Mouse (Mus musculus) C2C12 (cell line): Measurements from ENCODE around the gene Fam120b.

Experiments used
- CEBPB ChIP-seq: IDR thresholded peaks from one replicate; pipeline ENCODE4 v1.6.1; 2011; ENCODE audit warnings: low read depth, mild to moderate bottlenecking, control low read depth, moderate library complexity
- CTCF ChIP-seq: IDR thresholded peaks from one replicate; pipeline ENCODE4 v1.5.1; 2011; ENCODE audit not compliant: control insufficient read depth, insufficient read depth, insufficient read length
- FOSL1 ChIP-seq: IDR thresholded peaks from one replicate; pipeline ENCODE4 v1.8.0; 2011; ENCODE audit warnings: mild to moderate bottlenecking, low read length; ENCODE audit not compliant: poor library complexity, insufficient read depth, severe bottlenecking
- MAX ChIP-seq: IDR thresholded peaks from one replicate; pipeline ENCODE4 v1.6.1; 2011; ENCODE audit warnings: mild to moderate bottlenecking, control low read depth
- MYOD1 ChIP-seq: IDR thresholded peaks from one replicate; pipeline ENCODE4 v1.6.1; 2011; ENCODE audit warnings: low read depth; ENCODE audit not compliant: control insufficient read depth, insufficient read length
- MYOG ChIP-seq: IDR thresholded peaks from one replicate; pipeline ENCODE4 v1.6.1; 2011; ENCODE audit not compliant: control insufficient read depth, insufficient read length; ENCODE audit errors: extremely low read depth
- USF1 ChIP-seq: IDR thresholded peaks from one replicate; pipeline ENCODE4 v1.6.1; 2011; ENCODE audit warnings: low read depth, mild to moderate bottlenecking, control low read depth, moderate library complexity

DNA sequence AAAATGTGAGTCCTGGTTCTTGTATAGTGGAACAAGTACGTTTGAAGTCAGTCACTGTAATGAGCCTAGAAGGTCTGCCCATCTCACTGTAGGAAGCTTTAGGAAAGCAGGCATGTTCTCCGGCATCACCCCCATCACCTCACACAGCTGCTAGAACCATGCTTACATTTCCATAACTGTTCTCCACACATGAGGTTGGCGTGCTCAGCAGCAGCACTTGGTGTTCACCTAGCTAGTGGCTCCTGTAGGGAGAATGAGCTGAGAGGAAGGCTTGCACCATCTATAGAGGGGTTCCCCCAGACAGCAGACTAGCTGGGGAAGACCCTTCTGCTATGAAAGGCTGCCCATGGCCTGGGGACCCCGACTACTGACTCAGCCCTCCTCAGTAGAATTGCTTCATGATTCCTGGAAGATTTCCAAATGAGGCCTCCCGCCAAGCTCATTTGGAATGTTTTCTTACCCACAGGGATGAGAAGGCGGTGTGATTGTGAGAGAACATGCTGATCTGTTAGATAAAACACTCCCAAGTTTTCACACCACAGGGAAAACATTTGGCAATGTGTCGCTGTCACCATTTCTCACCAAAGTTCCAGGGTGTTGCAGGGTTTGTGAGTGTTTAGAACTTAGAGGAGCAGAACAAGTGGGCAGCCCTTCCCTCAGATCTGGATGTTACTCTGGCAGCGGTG, 27.2 kb downstream of the Fam120b start:
- no peak for TF ChIP-seq CTCF
- TF ChIP-seq MAX = no peak
- no peak for TF ChIP-seq MYOG
- no peak for TF ChIP-seq USF1
- no peak for TF ChIP-seq CEBPB
- TF ChIP-seq FOSL1 = no peak
- TF ChIP-seq MYOD1 = no peak
